Mouse (Mus musculus): ENCODE measurements around the gene Frat1.

GRCm38 (mm10) chr19:41818749-41819148 is 11.0 kb upstream of the Frat1 start:
- TF ChIP-seq CTCF (IDR thresholded peaks at IDR 0.05; ENCODE audit: borderline replicate concordance, extremely low read depth, insufficient read depth, insufficient read length) (no peak), POLR2A (IDR thresholded peaks at IDR 0.05; ENCODE audit: borderline replicate concordance, extremely low read depth, insufficient read depth, insufficient read length, poor library complexity, severe bottlenecking) (no peak)

Data from brain, embryonic 14.5 days (tissue).